Mouse (Mus musculus) heart, embryonic 12.5 days (tissue): ENCODE measurements at regions not wholly inside any gene's neighbourhood (a gene's known extent, or its start where the extent isn't known, plus 50 kb on each side); places are given as distances from the start of the nearest gene placed in this dataset.

Experiments used
- ATAC-seq: fragments of 200-750 bp; cut with Nextera tagmentation; 2 replicates; pipeline ENCODE4 v1.8.0; 2017; ENCODE audit warnings: moderate TSS enrichment, moderate library complexity; ENCODE audit not compliant: insufficient number of reproducible peaks, low FRiP score
- H3K27ac ChIP-seq: fragments of 300-500 bp; sonication (generic); 2 replicates; pipeline ENCODE4 v1.5.1; 2016; ENCODE audit warnings: mild to moderate bottlenecking, moderate library complexity; ENCODE audit not compliant: poor library complexity, severe bottlenecking
- H3K27me3 ChIP-seq: fragments of 300-500 bp; sonication (generic); replicated peaks from 2 replicates; pipeline ENCODE4 v1.6.1; 2016; ENCODE audit warnings: mild to moderate bottlenecking, moderate library complexity
- H3K36me3 ChIP-seq: fragments of 300-500 bp; sonication (generic); 2 replicates; pipeline ENCODE4 v1.6.1; 2016; ENCODE audit warnings: mild to moderate bottlenecking, moderate library complexity
- H3K4me1 ChIP-seq: fragments of 300-500 bp; sonication (generic); replicated peaks from 2 replicates; pipeline ENCODE4 v1.6.1; 2016; ENCODE audit warnings: mild to moderate bottlenecking
- H3K4me2 ChIP-seq: fragments of 300-500 bp; sonication (generic); 2 replicates; pipeline ENCODE4 v1.6.1; 2016; ENCODE audit warnings: mild to moderate bottlenecking, moderate library complexity
- H3K4me3 ChIP-seq: fragments of 300-500 bp; sonication (generic); 2 replicates; pipeline ENCODE4 v1.5.1; 2016; ENCODE audit warnings: mild to moderate bottlenecking
- H3K9ac ChIP-seq: fragments of 300-500 bp; sonication (generic); 2 replicates; pipeline ENCODE4 v1.6.1; 2016; ENCODE audit warnings: mild to moderate bottlenecking, moderate library complexity
- H3K9me3 ChIP-seq: fragments of 300-500 bp; sonication (generic); replicated peaks from 2 replicates; pipeline ENCODE4 v1.6.1; 2016; ENCODE audit warnings: mild to moderate bottlenecking, moderate library complexity
- WGBS: fragments of 180-500 bp; shearing (Covaris S2); methylation state at CpG from one replicate; pipeline ENCODE4 v1.1.7; 2016; 5-methylcytosine and 5-hydroxymethylcytosine counted together

- no peak overlapping the region for H3K9ac ChIP-seq
- H3K4me1 ChIP-seq = peaks cover 16% of the 10 kb centered on the region
- no peaks in the 10 kb centered on the region for H3K36me3 ChIP-seq
- WGBS = 79% methylated on average over 4 of the region's 4 CpGs
- no peak overlapping the region for H3K4me3 ChIP-seq
- H3K4me2 ChIP-seq = no peak overlapping the region
- no peaks in the 10 kb centered on the region for H3K9me3 ChIP-seq
- no peak overlapping the region for H3K27ac ChIP-seq
- no peaks in the 10 kb centered on the region for H3K27me3 ChIP-seq
- no peak for ATAC-seq
Observed at GRCm38 (mm10) chr10:98697866-98698265, 216.3 kb upstream of the Atp2b1 start.

GRCm38 (mm10) chr10:98699579-98699978 is 214.6 kb upstream of the Atp2b1 start:
- no peak overlapping the region for H3K4me3 ChIP-seq
- 80% methylated on average over 4 of the region's 4 CpGs for WGBS
- no peak overlapping the region for H3K4me2 ChIP-seq
- no peaks in the 10 kb centered on the region for H3K27me3 ChIP-seq
- ATAC-seq = no peak
- no peak overlapping the region for H3K27ac ChIP-seq
- peaks cover 16% of the 10 kb centered on the region for H3K4me1 ChIP-seq
- no peaks in the 10 kb centered on the region for H3K36me3 ChIP-seq
- H3K9ac ChIP-seq = no peak overlapping the region
- no peaks in the 10 kb centered on the region for H3K9me3 ChIP-seq

GRCm38 (mm10) chr10:98700407-98700806 is 213.8 kb upstream of the Atp2b1 start:
- Histone ChIP-seq H3K4me3 (no peak overlapping the region), H3K27me3 (no peaks in the 10 kb centered on the region), H3K36me3 (no peaks in the 10 kb centered on the region), H3K4me1 (peaks cover 16% of the 10 kb centered on the region), H3K9ac (no peak overlapping the region), H3K4me2 (no peak overlapping the region), H3K9me3 (no peaks in the 10 kb centered on the region), H3K27ac (no peak overlapping the region)
- WGBS = 45% methylated on average over 4 of the region's 4 CpGs
- ATAC-seq = no peak

GRCm38 (mm10) chr10:98701285-98701684 is 212.9 kb upstream of the Atp2b1 start:
- no peak overlapping the region for H3K27ac ChIP-seq
- H3K4me3 ChIP-seq = no peak overlapping the region
- peaks cover 16% of the 10 kb centered on the region for H3K4me1 ChIP-seq
- H3K4me2 ChIP-seq = no peak overlapping the region
- H3K9me3 ChIP-seq = no peaks in the 10 kb centered on the region
- ATAC-seq = no peak
- 20% methylated on average over 3 of the region's 3 CpGs for WGBS
- no peaks in the 10 kb centered on the region for H3K27me3 ChIP-seq
- no peaks in the 10 kb centered on the region for H3K36me3 ChIP-seq
- no peak overlapping the region for H3K9ac ChIP-seq

GRCm38 (mm10) chr10:98702470-98703215 is 211.6 kb upstream of the Atp2b1 start:
- no peak for ATAC-seq
- Histone ChIP-seq H3K27me3 (no peaks in the 10 kb centered on the region), H3K9ac (no peak overlapping the region), H3K36me3 (no peaks in the 10 kb centered on the region), H3K27ac (no peak overlapping the region), H3K4me3 (no peak overlapping the region), H3K4me2 (no peak overlapping the region), H3K4me1 (peaks cover 16% of the 10 kb centered on the region), H3K9me3 (no peaks in the 10 kb centered on the region)
- 86% methylated on average over 5 of the region's 5 CpGs for WGBS

GRCm38 (mm10) chr10:98703642-98704293 is 210.4 kb upstream of the Atp2b1 start:
- H3K27ac ChIP-seq = no peak overlapping the region
- H3K27me3 ChIP-seq = no peaks in the 10 kb centered on the region
- no peaks in the 10 kb centered on the region for H3K36me3 ChIP-seq
- peaks cover 16% of the 10 kb centered on the region for H3K4me1 ChIP-seq
- H3K9ac ChIP-seq = no peak overlapping the region
- H3K4me2 ChIP-seq = no peak overlapping the region
- H3K4me3 ChIP-seq = no peak overlapping the region
- no peaks in the 10 kb centered on the region for H3K9me3 ChIP-seq
- 81% methylated on average over 2 of the region's 2 CpGs for WGBS
- ATAC-seq = no peak

- Histone ChIP-seq H3K36me3 (no peaks in the 10 kb centered on the region), H3K9me3 (no peaks in the 10 kb centered on the region), H3K27ac (no peak overlapping the region), H3K27me3 (no peaks in the 10 kb centered on the region), H3K4me3 (no peak overlapping the region), H3K4me2 (no peak overlapping the region), H3K4me1 (peaks cover 16% of the 10 kb centered on the region), H3K9ac (no peak overlapping the region)
- 75% methylated on average over 6 of the region's 6 CpGs for WGBS
- ATAC-seq = no peak
Observed at GRCm38 (mm10) chr10:98704559-98704958, 209.6 kb upstream of the Atp2b1 start.

- ATAC-seq = no peak
- 82% methylated on average over 4 of the region's 4 CpGs for WGBS
Observed at GRCm38 (mm10) chr10:98717856-98718255, 196.3 kb upstream of the Atp2b1 start.

GRCm38 (mm10) chr10:98718706-98719105 is 195.5 kb upstream of the Atp2b1 start:
- H3K4me3 ChIP-seq = no peak overlapping the region
- no peak overlapping the region for H3K9ac ChIP-seq
- peaks cover 13% of the 10 kb centered on the region for H3K4me1 ChIP-seq
- no peaks in the 10 kb centered on the region for H3K36me3 ChIP-seq
- H3K27me3 ChIP-seq = no peaks in the 10 kb centered on the region
- H3K4me2 ChIP-seq = no peak overlapping the region
- H3K9me3 ChIP-seq = no peaks in the 10 kb centered on the region
- ATAC-seq = no peak
- H3K27ac ChIP-seq = no peak overlapping the region
- WGBS = 61% methylated on average over 4 of the region's 4 CpGs

More at GRCm38 (mm10) chr10:98717856-98718255, 196.3 kb upstream of the Atp2b1 start:
- Histone ChIP-seq H3K4me1 (peaks cover 13% of the 10 kb centered on the region), H3K36me3 (no peaks in the 10 kb centered on the region), H3K27ac (no peak overlapping the region), H3K9me3 (no peaks in the 10 kb centered on the region), H3K27me3 (no peaks in the 10 kb centered on the region), H3K4me2 (no peak overlapping the region), H3K9ac (no peak overlapping the region), H3K4me3 (no peak overlapping the region)

GRCm38 (mm10) chr10:98720256-98721005 is 193.8 kb upstream of the Atp2b1 start:
- WGBS = 21% methylated on average over 6 of the region's 6 CpGs
- Histone ChIP-seq H3K9me3 (no peaks in the 10 kb centered on the region), H3K27ac (no peak overlapping the region; the same call in 1 of the 2 replicates), H3K27me3 (no peaks in the 10 kb centered on the region), H3K9ac (no peak overlapping the region), H3K4me1 (peaks cover 13% of the 10 kb centered on the region), H3K4me3 (no peak overlapping the region), H3K4me2 (no peak overlapping the region), H3K36me3 (no peaks in the 10 kb centered on the region)
- no peak for ATAC-seq

- H3K27me3 ChIP-seq = no peaks in the 10 kb centered on the region
- no peak overlapping the region for H3K4me2 ChIP-seq
- H3K9me3 ChIP-seq = no peaks in the 10 kb centered on the region
- no peaks in the 10 kb centered on the region for H3K36me3 ChIP-seq
- H3K9ac ChIP-seq = no peak overlapping the region
- H3K27ac ChIP-seq = no peak overlapping the region
- peaks cover 4% of the 10 kb centered on the region for H3K4me1 ChIP-seq
- H3K4me3 ChIP-seq = no peak overlapping the region
- ATAC-seq = no peak
- 85% methylated on average over 5 of the region's 5 CpGs for WGBS
Observed at GRCm38 (mm10) chr10:98725110-98725509, 189.1 kb upstream of the Atp2b1 start.
